Mouse (Mus musculus): ENCODE measurements at regions not wholly inside any gene's neighbourhood (a gene's known extent, or its start where the extent isn't known, plus 50 kb on each side); places are given as distances from the start of the nearest gene placed in this dataset.

GRCm38 (mm10) chr8:8258231-8258638, 402.8 kb downstream of the Efnb2 start:
- Histone ChIP-seq H3K4me1 (no peaks in the 10 kb centered on the region), H3K36me3 (replicated peaks; ENCODE audit: low read length) (no peaks in the 10 kb centered on the region), H3K4me3 (replicated peaks) (no peak overlapping the region), H3K9me3 (peaks cover 15% of the 10 kb centered on the region; the same call in 1 of the 2 replicates), H3K27me3 (replicated peaks) (no peaks in the 10 kb centered on the region)
- TF ChIP-seq FLI1 (IDR thresholded peaks at IDR 0.05; ENCODE audit: low read length): no peak
- TF ChIP-seq GATA1 (IDR thresholded peaks at IDR 0.05; ENCODE audit: borderline replicate concordance, low read length): no peak

- no peaks in the 10 kb centered on the region for H3K36me3 ChIP-seq (replicated peaks; ENCODE audit: low read length)
- TF ChIP-seq FLI1 (IDR thresholded peaks at IDR 0.05; ENCODE audit: low read length) (no peak), GATA1 (IDR thresholded peaks at IDR 0.05; ENCODE audit: borderline replicate concordance, low read length) (no peak)
- H3K9me3 ChIP-seq: peaks cover 15% of the 10 kb centered on the region; the same call in 1 of the 2 replicates
- no peaks in the 10 kb centered on the region for H3K4me1 ChIP-seq
- no peaks in the 10 kb centered on the region for H3K27me3 ChIP-seq (replicated peaks)
- H3K4me3 ChIP-seq (replicated peaks): no peak overlapping the region
These were observed 404.7 kb downstream of the Efnb2 start for GRCm38 (mm10) chr8:8256327-8256726.

GRCm38 (mm10) chr8:8254446-8254845, 406.6 kb downstream of the Efnb2 start:
- Histone ChIP-seq H3K4me1 (no peaks in the 10 kb centered on the region), H3K36me3 (replicated peaks; ENCODE audit: low read length) (no peaks in the 10 kb centered on the region), H3K4me3 (replicated peaks) (no peak overlapping the region), H3K9me3 (peaks cover 15% of the 10 kb centered on the region; the same call in 1 of the 2 replicates), H3K27me3 (replicated peaks) (no peaks in the 10 kb centered on the region)
- TF ChIP-seq GATA1 (IDR thresholded peaks at IDR 0.05; ENCODE audit: borderline replicate concordance, low read length) (no peak), FLI1 (IDR thresholded peaks at IDR 0.05; ENCODE audit: low read length) (no peak)

- Histone ChIP-seq H3K36me3 (replicated peaks; ENCODE audit: low read length) (no peaks in the 10 kb centered on the region), H3K9me3 (no peaks in the 10 kb centered on the region), H3K4me3 (replicated peaks) (no peak overlapping the region), H3K4me1 (peaks cover 4% of the 10 kb centered on the region; the same call in 1 of the 2 replicates), H3K27me3 (replicated peaks) (no peaks in the 10 kb centered on the region)
- TF ChIP-seq GATA1 (IDR thresholded peaks at IDR 0.05; ENCODE audit: borderline replicate concordance, low read length) (no peak), FLI1 (IDR thresholded peaks at IDR 0.05; ENCODE audit: low read length) (no peak)
These were observed 416.4 kb downstream of the Efnb2 start for GRCm38 (mm10) chr8:8244599-8244998.

DNA sequence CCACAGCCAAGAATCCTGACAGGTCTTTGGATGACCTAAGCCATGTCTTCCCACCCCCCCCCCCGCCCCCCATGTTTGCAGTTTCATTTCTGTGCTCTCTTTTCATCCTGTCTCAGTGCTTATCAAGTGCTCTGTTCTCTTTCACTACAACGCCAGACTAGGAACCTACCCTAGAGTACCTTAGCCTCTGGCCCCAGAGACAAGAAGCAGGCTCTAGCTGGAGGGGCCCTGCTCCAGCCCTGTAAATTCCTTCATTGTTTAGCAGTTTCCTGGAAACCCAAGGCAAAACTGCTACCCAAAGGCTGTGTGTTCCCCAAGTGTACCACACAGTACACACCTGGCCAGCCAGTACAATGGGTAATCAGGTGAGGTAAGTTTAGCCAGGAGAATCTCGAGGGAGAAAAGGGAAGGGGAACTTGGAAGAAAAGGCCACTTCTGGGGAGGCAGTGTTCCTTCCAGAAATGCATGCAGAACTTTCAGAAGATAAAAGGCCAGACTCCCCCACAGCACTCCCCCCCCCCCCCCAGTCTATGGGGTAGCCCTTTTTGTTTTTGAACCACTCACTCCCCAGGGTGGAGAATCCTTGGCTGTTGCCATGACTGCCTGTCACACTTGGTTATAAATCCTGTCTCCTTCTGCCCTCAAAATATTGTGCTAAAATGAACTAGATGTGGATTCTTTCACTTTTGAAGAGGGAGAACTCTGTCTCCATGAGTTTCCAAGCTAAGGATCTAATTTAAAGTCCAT, 419.1 kb downstream of the Efnb2 start:
- no peaks in the 10 kb centered on the region for H3K27me3 ChIP-seq (replicated peaks)
- H3K9me3 ChIP-seq: no peaks in the 10 kb centered on the region

GRCm38 (mm10) chr8:8241051-8241688, 419.9 kb downstream of the Efnb2 start:
- TF ChIP-seq FLI1 (IDR thresholded peaks at IDR 0.05; ENCODE audit: low read length) (no peak), GATA1 (IDR thresholded peaks at IDR 0.05; ENCODE audit: borderline replicate concordance, low read length) (no peak)
- Histone ChIP-seq H3K4me1 (peaks cover 7% of the 10 kb centered on the region), H3K27me3 (replicated peaks) (no peaks in the 10 kb centered on the region), H3K36me3 (replicated peaks; ENCODE audit: low read length) (no peaks in the 10 kb centered on the region), H3K9me3 (no peaks in the 10 kb centered on the region), H3K4me3 (replicated peaks) (no peak overlapping the region)

More for the DNA sequence above, 419.1 kb downstream of the Efnb2 start:
- no peak overlapping the region for H3K4me3 ChIP-seq (replicated peaks)
- H3K36me3 ChIP-seq (replicated peaks; ENCODE audit: low read length): no peaks in the 10 kb centered on the region
- TF ChIP-seq GATA1 (IDR thresholded peaks at IDR 0.05; ENCODE audit: borderline replicate concordance, low read length) (no peak), FLI1 (IDR thresholded peaks at IDR 0.05; ENCODE audit: low read length) (no peak)
- peaks cover 7% of the 10 kb centered on the region for H3K4me1 ChIP-seq

DNA sequence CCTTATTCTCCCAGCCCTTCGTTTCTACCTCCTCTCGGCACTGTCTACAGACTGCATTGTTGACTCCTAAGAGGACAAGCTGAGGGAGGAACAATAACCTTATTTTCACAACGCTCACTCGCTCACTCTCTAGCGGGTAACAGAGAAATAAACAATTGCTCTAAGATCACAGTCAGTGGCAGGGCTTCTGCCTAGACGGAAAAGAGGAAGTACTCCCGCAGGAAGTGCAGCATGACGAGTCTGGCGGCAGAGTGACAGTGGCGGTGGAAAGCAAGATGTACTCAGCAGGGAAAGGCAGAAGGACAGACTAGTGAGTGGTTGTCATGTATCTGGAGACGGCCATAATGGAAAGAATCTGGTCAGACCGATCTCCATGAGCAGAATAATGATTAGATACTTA, 421.6 kb downstream of the Efnb2 start:
- H3K9me3 ChIP-seq: no peaks in the 10 kb centered on the region
- no peak for TF ChIP-seq GATA1 (IDR thresholded peaks at IDR 0.05; ENCODE audit: borderline replicate concordance, low read length)
- TF ChIP-seq FLI1 (IDR thresholded peaks at IDR 0.05; ENCODE audit: low read length): no peak
- H3K4me3 ChIP-seq (replicated peaks): peak overlapping the region; percentile 84
- no peaks in the 10 kb centered on the region for H3K36me3 ChIP-seq (replicated peaks; ENCODE audit: low read length)
- H3K4me1 ChIP-seq: peaks cover 7% of the 10 kb centered on the region
- no peaks in the 10 kb centered on the region for H3K27me3 ChIP-seq (replicated peaks)

DNA sequence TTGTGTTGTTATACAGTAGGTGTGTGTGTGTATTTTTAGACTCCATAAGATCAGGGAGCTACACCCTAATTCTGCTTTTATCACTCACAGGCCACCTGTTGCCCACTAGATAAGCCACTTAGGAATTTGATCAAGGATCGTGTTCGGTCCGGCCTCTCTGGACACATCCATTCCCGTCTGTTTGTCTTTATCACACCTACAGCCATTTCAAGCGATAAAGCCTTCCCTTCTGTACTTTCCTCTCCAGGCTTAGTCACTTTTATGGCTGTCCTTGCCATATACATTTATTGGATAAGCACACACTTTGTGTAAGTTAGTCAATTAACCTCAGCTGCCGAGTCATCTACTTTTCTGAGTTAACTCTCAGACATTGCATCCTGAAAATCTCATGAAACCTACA, 423.0 kb downstream of the Efnb2 start:
- Histone ChIP-seq H3K36me3 (replicated peaks; ENCODE audit: low read length) (no peaks in the 10 kb centered on the region), H3K4me1 (peaks cover 7% of the 10 kb centered on the region), H3K27me3 (replicated peaks) (no peaks in the 10 kb centered on the region), H3K9me3 (no peaks in the 10 kb centered on the region), H3K4me3 (replicated peaks) (no peak overlapping the region)
- TF ChIP-seq GATA1 (IDR thresholded peaks at IDR 0.05; ENCODE audit: borderline replicate concordance, low read length) (no peak), FLI1 (IDR thresholded peaks at IDR 0.05; ENCODE audit: low read length) (no peak)

- Histone ChIP-seq H3K36me3 (replicated peaks; ENCODE audit: low read length) (no peaks in the 10 kb centered on the region), H3K4me1 (no peaks in the 10 kb centered on the region), H3K4me3 (replicated peaks) (no peak overlapping the region), H3K27me3 (replicated peaks) (no peaks in the 10 kb centered on the region), H3K9me3 (0 out of 2 replicates have a peak, but pooled peaks cover 5% of the 10 kb centered on the region)
- no peak for TF ChIP-seq FLI1 (IDR thresholded peaks at IDR 0.05; ENCODE audit: low read length)
- TF ChIP-seq GATA1 (IDR thresholded peaks at IDR 0.05; ENCODE audit: borderline replicate concordance, low read length): no peak
These were observed 427.4 kb downstream of the Efnb2 start for GRCm38 (mm10) chr8:8233616-8234015.

DNA sequence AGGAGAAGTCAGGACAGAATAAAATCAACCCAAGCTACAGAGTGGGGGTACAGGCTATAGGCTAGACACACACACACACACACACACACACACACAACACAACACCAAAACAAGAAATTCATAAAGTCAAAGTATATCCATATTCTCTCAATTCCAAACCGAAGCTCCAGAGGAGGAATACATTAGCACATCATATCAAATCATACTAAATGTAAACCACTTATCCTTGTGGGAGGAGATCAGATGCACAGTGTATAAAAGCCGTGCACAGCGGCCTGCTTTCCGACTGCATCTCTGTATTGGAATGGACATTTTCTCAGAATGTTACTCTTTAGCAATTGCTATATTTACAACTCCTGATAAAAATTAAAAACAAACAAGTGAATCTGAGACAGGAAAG, 427.9 kb downstream of the Efnb2 start:
- 0 out of 2 replicates have a peak, but pooled peaks cover 5% of the 10 kb centered on the region for H3K9me3 ChIP-seq
- no peak overlapping the region for H3K4me3 ChIP-seq (replicated peaks)
- TF ChIP-seq FLI1 (IDR thresholded peaks at IDR 0.05; ENCODE audit: low read length) (no peak), GATA1 (IDR thresholded peaks at IDR 0.05; ENCODE audit: borderline replicate concordance, low read length) (no peak)
- H3K4me1 ChIP-seq: no peaks in the 10 kb centered on the region
- H3K36me3 ChIP-seq (replicated peaks; ENCODE audit: low read length): no peaks in the 10 kb centered on the region
- H3K27me3 ChIP-seq (replicated peaks): no peaks in the 10 kb centered on the region
